Mouse (Mus musculus): ENCODE measurements at regions not wholly inside any gene's neighbourhood (a gene's known extent, or its start where the extent isn't known, plus 50 kb on each side); places are given as distances from the start of the nearest gene placed in this dataset.

- peak; percentile 87 for TF ChIP-seq CTCF (IDR thresholded peaks at IDR 0.05; ENCODE audit: low read depth)
- H3K27ac ChIP-seq: peak overlapping the region; percentile 72
- peak; percentile 87 for DNase-seq (ENCODE audit: low spot score)
- peak overlapping the region; percentile 27 for H3K4me3 ChIP-seq (ENCODE audit: low read length)
- peak overlapping the region; percentile 28; the same call in 1 of the 2 replicates for H3K9ac ChIP-seq (replicated peaks; ENCODE audit: low read length)
- ATAC-seq: peak; percentile 96
- no peaks in the 10 kb centered on the region for H3K4me1 ChIP-seq (ENCODE audit: insufficient read depth, low read length)
- no peaks in the 10 kb centered on the region for H3K36me3 ChIP-seq (ENCODE audit: insufficient read depth, low read length)
- H3K9me3 ChIP-seq (ENCODE audit: low read length): no peaks in the 10 kb centered on the region
- no peaks in the 10 kb centered on the region for H3K27me3 ChIP-seq (ENCODE audit: insufficient read depth, low read length)
- peak overlapping the region; percentile 64 for H3K4me2 ChIP-seq (ENCODE audit: low read depth, low read length)
- WGBS: 2% methylated on average over 24 of the region's 24 CpGs
Observed at GRCm38 (mm10) chr8:31031721-31032591, 2396.6 kb upstream of the 5930422O12Rik start.

- TF ChIP-seq CTCF (IDR thresholded peaks at IDR 0.05; ENCODE audit: low read depth): peak; percentile 99
- Histone ChIP-seq H3K4me2 (ENCODE audit: low read depth, low read length) (peak overlapping the region; percentile 64), H3K27ac (peak overlapping the region; percentile 72), H3K4me1 (ENCODE audit: insufficient read depth, low read length) (no peaks in the 10 kb centered on the region), H3K9ac (replicated peaks; ENCODE audit: low read length) (peak overlapping the region; percentile 48; the same call in 1 of the 2 replicates), H3K9me3 (ENCODE audit: low read length) (no peaks in the 10 kb centered on the region), H3K4me3 (ENCODE audit: low read length) (peak overlapping the region; percentile 34), H3K27me3 (ENCODE audit: insufficient read depth, low read length) (no peaks in the 10 kb centered on the region), H3K36me3 (ENCODE audit: insufficient read depth, low read length) (no peaks in the 10 kb centered on the region)
- 2% methylated on average over 13 of the region's 13 CpGs for WGBS
- peak; percentile 94 for DNase-seq (ENCODE audit: low spot score)
- ATAC-seq: peak; percentile 46; the same call in 1 of the 2 replicates
Observed at GRCm38 (mm10) chr8:31033281-31033680, 2395.2 kb upstream of the 5930422O12Rik start.

GRCm38 (mm10) chr8:31036892-31037291, 2391.6 kb upstream of the 5930422O12Rik start:
- DNase-seq (ENCODE audit: low spot score): no peak
- Histone ChIP-seq H3K36me3 (ENCODE audit: insufficient read depth, low read length) (no peaks in the 10 kb centered on the region), H3K4me1 (ENCODE audit: insufficient read depth, low read length) (no peaks in the 10 kb centered on the region), H3K27ac (no peak overlapping the region), H3K4me2 (ENCODE audit: low read depth, low read length) (no peak overlapping the region), H3K27me3 (ENCODE audit: insufficient read depth, low read length) (no peaks in the 10 kb centered on the region), H3K4me3 (ENCODE audit: low read length) (no peak overlapping the region), H3K9me3 (ENCODE audit: low read length) (no peaks in the 10 kb centered on the region), H3K9ac (replicated peaks; ENCODE audit: low read length) (no peak overlapping the region)
- WGBS: 58% methylated on average over 2 of the region's 2 CpGs
- ATAC-seq: no peak
- no peak for TF ChIP-seq CTCF (IDR thresholded peaks at IDR 0.05; ENCODE audit: low read depth)

All from hindbrain, postnatal 0 days (tissue).